Mouse (Mus musculus): Measurements from ENCODE around the gene Ctf1. TPM values are rescaled to one million over a fixed set of nuclear protein-coding genes. Genes with fewer than 3 reads are reported as not detected.
"Not testable (repeated sequence)": the region's sequence is repeated elsewhere in the genome, so short reads cannot be mapped to it uniquely, and the experiment has no call there.

The Ctf1 gene
- polyA plus RNA-seq, 1 experiment from 2014 or later = 5.5 TPM

DNA sequence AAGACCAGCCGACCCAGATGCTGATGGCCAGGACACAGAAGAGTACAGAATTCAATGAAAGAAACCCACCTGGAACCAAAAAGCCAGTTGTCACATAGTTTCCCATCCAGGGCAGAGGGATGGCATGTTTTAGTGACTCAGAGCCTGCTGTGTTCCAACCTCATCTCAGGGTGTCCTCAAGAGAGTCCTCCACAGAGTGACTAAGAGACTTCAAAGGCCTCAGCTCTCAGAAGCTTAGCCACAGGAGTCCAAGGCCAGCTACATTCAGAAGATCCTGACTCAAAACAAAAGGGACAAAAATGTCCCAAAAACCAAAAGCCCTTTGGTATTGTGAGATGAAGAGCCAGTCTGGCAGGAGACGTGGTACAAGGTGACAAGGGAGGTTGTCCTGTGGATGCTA is 33.7 kb upstream of the Ctf1 start:
- Histone ChIP-seq H3K27me3 (no peaks in the 10 kb centered on the region), H3K4me3 (no peak overlapping the region), H3K9me3 (no peaks in the 10 kb centered on the region), H3K9ac (replicated peaks) (no peak overlapping the region), H3K36me3 (no peaks in the 10 kb centered on the region), H3K4me1 (no peaks in the 10 kb centered on the region; the same call in none of the 2 replicates), H3K27ac (replicated peaks) (no peak overlapping the region), H3K4me2 (replicated peaks) (no peak overlapping the region)
- WGBS = 53% methylated on average over 2 of the region's 2 CpGs
- no peak for ATAC-seq (ENCODE audit: low FRiP score, low read depth)

DNA sequence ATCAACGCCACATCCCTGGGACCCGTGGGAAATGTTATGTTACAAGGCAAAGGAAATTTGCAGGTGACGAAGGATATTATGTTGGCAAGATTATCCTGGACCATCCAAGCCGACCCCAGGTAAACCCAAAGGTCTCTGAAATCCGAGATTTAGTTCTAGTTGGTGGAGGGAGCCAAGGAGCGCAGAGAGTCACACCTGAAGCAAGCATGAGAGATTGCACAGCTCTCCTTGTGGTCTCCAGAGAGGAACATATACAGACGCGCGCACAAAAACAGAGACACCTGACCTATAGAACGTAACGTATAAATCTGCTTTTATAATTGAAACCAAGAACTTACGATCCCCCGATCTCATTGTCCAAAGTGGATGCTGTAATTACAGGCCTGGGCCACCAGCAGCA is 32.0 kb upstream of the Ctf1 start:
- no peak for ATAC-seq (ENCODE audit: low FRiP score, low read depth)
- Histone ChIP-seq H3K4me3 (no peak overlapping the region), H3K4me2 (replicated peaks) (no peak overlapping the region), H3K9ac (replicated peaks) (no peak overlapping the region), H3K27me3 (no peaks in the 10 kb centered on the region), H3K36me3 (no peaks in the 10 kb centered on the region), H3K27ac (replicated peaks) (no peak overlapping the region), H3K4me1 (no peaks in the 10 kb centered on the region; the same call in 1 of the 2 replicates), H3K9me3 (no peaks in the 10 kb centered on the region)
- WGBS = 92% methylated on average over 13 of the region's 13 CpGs

DNA sequence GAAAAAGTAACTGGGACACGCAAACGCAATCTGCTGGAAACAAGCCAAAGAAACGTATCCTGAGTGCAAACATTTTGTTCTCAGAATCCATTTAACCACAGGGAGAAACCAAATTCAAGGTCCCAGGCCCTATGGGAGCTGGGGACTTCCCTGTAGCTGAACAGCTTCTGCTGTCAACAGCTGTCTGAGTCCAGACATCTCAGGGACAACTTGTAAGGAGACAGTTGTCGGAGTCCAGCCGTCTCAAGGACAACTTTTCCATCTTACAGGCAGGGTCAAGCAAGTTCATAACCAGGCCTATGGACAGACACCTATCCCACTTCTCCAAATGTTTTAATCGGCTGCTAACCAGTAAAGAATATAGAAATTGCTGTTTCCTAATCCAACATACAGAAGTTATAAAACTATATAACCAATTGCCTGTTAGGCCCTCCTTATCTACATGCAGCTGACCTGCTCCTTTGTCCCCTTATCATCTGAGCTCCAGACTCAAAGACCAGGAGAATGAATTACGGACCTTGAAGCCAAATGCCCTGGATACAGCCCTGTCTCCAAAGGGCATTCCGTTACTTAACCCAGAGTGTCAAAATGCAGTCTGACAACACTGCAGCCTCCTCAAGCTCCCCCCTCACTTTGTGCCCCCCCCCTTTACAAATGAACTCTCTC is 30.5 kb upstream of the Ctf1 start:
- H3K9me3 ChIP-seq = no peaks in the 10 kb centered on the region
- H3K27ac ChIP-seq (replicated peaks) = no peak overlapping the region
- no peak overlapping the region for H3K4me3 ChIP-seq
- H3K27me3 ChIP-seq = no peaks in the 10 kb centered on the region
- no peak overlapping the region for H3K4me2 ChIP-seq (replicated peaks)
- H3K9ac ChIP-seq (replicated peaks) = no peak overlapping the region
- no peaks in the 10 kb centered on the region; the same call in 1 of the 2 replicates for H3K4me1 ChIP-seq
- 87% methylated on average over 8 of the region's 8 CpGs for WGBS
- no peaks in the 10 kb centered on the region for H3K36me3 ChIP-seq
- ATAC-seq (ENCODE audit: low FRiP score, low read depth) = no peak

DNA sequence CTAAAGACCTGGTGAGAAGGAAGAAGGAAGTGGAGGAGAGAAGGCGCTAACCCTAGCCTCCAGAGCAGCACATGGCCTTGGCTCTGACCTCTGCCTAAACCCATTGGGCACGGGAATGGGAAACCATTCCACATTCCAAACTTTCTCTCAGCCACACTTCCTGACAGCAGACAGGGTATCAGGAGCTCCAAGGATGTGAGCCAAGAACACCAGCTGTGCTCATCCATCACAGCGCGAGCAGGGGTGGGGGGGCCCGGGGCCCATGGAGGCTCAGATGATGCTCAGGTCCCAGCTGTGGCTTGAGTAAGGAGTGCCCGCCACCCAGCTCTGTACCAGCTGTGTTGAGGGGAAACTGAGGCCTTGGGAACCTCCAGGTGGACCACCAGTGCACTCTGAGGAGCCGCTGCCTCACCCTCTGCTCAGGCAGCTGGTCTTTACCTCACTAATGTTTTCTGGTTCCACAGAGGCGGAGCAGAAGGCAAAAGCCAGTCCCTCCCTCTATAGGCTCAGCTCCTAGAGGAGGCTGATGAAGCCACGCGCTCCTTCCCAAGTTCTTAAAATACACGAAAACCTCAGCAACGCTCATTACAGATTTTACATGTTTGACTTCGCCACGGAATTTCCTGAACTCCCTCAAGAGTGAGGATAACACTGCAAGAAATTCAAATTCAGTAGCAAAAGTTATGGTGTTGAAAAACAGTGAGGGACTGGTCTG is 27.1 kb upstream of the Ctf1 start:
- ATAC-seq (ENCODE audit: low FRiP score, low read depth) = no peak
- H3K9me3 ChIP-seq = no peaks in the 10 kb centered on the region
- no peak overlapping the region for H3K9ac ChIP-seq (replicated peaks)
- no peaks in the 10 kb centered on the region for H3K4me1 ChIP-seq
- no peaks in the 10 kb centered on the region for H3K27me3 ChIP-seq
- H3K27ac ChIP-seq (replicated peaks) = no peak overlapping the region
- no peak overlapping the region for H3K4me3 ChIP-seq
- H3K36me3 ChIP-seq = no peaks in the 10 kb centered on the region
- no peak overlapping the region for H3K4me2 ChIP-seq (replicated peaks)
- 85% methylated on average over 14 of the region's 14 CpGs for WGBS

DNA sequence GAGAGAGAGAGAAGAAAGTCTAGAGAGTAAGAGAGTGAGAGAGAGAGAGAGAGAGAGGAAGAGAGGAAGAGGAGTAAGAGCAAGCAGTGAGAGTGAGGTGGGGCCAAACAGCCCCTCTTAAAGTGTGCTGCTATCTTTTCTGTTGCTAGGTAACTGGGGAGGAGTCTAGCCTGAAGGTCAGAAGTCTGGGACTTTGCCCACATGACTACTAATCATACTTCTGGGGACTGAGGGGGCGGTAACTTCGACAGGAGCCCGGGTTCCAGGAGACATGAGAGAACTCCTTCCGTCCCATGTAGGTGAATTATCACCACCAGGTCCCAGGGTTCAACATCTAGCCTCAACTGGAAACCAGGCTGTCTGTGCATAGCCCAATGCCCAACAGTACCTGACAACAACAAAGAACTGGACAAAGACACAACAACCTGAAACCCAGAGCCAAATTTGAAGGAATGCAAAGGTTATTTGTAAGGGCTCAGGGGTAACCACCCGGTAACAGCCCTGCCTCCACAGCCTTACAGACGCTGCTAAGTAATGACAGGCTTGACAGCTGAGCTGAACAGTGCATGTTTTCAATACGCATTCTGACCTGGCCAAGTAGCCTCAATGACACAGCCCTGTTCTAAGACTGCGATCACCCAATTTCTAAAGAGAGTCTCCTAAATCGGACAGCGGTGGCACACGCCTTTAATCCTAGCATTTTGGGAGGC is 25.6 kb upstream of the Ctf1 start:
- WGBS = 82% methylated on average over 11 of the region's 11 CpGs
- no peak overlapping the region for H3K4me3 ChIP-seq
- H3K4me2 ChIP-seq (replicated peaks) = no peak overlapping the region
- no peaks in the 10 kb centered on the region for H3K27me3 ChIP-seq
- ATAC-seq (ENCODE audit: low FRiP score, low read depth) = no peak
- no peak overlapping the region for H3K9ac ChIP-seq (replicated peaks)
- no peaks in the 10 kb centered on the region for H3K36me3 ChIP-seq
- H3K9me3 ChIP-seq = no peaks in the 10 kb centered on the region
- peaks cover 10% of the 10 kb centered on the region for H3K4me1 ChIP-seq
- H3K27ac ChIP-seq (replicated peaks) = no peak overlapping the region

DNA sequence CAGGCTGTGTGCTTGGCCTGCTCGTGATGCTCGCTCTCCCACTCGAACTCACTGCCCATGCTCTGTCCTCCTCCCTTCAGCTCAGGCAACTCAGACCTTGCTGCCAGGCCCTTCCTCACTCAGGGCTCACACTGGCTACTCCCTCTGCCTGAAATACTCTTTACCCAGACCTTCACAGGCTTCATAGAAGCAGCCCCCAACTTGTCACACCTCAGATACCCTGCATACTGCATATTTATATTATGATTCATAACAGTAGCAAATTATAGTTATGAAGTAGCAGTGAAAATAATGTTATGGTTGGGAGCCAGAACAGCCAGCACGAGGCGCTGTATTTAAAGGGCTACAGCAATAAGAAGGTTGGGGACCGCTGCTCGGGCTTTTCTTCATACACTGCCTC is 23.6 kb upstream of the Ctf1 start:
- Histone ChIP-seq H3K36me3 (no peaks in the 10 kb centered on the region), H3K9me3 (no peaks in the 10 kb centered on the region), H3K27me3 (no peaks in the 10 kb centered on the region), H3K9ac (replicated peaks) (no peak overlapping the region), H3K4me1 (peaks cover 10% of the 10 kb centered on the region), H3K4me2 (replicated peaks) (no peak overlapping the region), H3K4me3 (no peak overlapping the region), H3K27ac (replicated peaks) (no peak overlapping the region)
- ATAC-seq (ENCODE audit: low FRiP score, low read depth) = no peak
- WGBS = 94% methylated on average over 7 of the region's 7 CpGs

DNA sequence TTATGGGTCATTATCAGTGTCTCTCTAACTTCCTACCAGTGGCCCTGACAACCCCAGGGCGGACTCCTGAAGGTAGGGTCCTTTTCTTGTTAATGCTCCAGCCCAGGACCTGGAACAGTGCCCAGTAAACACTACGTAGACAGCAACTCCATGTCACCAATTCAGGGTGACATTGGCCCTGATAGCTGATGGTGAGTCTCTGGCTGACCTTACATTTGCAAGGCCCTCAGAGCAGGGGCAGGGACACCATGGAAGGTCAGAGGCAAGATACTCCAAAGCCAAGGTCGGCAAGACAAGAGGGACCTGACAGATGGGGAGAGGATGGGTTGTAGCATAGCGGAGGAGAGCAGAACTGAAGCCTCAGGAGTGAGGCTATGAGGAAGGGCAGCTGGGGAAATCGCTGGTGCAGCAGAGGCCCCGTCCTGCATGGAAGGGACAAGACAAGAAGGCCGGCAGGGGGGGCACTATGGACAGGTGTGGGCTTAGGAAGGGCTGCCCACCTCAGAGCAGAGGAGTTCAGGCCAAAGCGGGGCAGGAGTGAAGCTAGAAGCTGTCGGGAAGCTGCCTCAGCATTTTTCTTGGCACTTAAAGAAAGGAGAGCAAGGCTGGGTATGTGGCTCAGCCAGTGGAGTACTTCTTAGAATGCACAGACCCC is 22.8 kb upstream of the Ctf1 start:
- Histone ChIP-seq H3K9me3 (no peaks in the 10 kb centered on the region), H3K9ac (replicated peaks) (no peak overlapping the region), H3K4me2 (replicated peaks) (no peak overlapping the region), H3K27me3 (no peaks in the 10 kb centered on the region), H3K4me1 (peaks cover 10% of the 10 kb centered on the region), H3K27ac (replicated peaks) (no peak overlapping the region), H3K4me3 (no peak overlapping the region), H3K36me3 (no peaks in the 10 kb centered on the region)
- no peak for ATAC-seq (ENCODE audit: low FRiP score, low read depth)
- 73% methylated on average over 9 of the region's 9 CpGs for WGBS

DNA sequence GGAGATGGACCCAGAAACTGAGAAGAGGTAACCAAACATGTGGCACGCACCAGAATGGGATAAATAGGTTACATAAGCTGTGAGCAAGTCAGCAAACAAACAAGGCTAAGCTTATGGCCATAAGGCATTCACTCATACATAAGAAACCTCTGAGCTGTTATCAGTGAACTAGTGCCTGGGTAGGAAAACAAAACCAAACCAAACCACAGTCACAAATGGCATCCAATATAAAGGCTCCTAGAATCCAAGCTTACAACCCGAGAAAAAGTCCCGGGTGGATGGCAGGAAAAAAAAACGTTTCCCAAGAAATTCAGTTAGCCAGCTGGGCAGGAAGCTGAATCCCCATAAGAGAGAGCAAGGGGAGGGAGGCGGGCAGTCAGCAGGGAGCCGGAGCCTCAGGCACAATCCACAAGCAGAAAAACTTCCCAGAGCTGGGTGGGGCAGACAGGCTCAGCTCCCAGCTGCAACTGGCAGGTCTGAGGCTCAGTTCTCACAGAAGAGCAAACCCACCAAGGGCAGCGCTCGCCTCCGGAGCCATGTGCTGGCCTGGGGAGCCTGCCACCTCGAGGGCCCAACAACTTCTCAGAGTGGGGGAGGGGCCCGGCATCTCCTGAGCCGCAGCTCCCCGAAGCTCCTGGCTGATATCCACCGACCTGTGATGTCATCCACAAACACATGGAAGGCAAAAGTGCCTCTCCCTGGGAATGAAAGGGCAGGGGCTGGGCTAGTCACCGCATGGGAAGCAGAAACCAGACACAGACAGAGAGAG is 21.1 kb upstream of the Ctf1 start:
- H3K4me1 ChIP-seq = peaks cover 10% of the 10 kb centered on the region
- H3K9me3 ChIP-seq = no peaks in the 10 kb centered on the region
- peak overlapping the region; percentile 20; the same call in 1 of the 2 replicates for H3K4me3 ChIP-seq
- H3K36me3 ChIP-seq = peaks cover 6% of the 10 kb centered on the region
- H3K27me3 ChIP-seq = no peaks in the 10 kb centered on the region
- no peak for ATAC-seq (ENCODE audit: low FRiP score, low read depth)
- H3K27ac ChIP-seq (replicated peaks) = peak overlapping the region; percentile 68
- H3K9ac ChIP-seq (replicated peaks) = peak overlapping the region; percentile 47
- H3K4me2 ChIP-seq (replicated peaks) = peak overlapping the region; percentile 43
- 4% methylated on average over 15 of the region's 15 CpGs for WGBS

DNA sequence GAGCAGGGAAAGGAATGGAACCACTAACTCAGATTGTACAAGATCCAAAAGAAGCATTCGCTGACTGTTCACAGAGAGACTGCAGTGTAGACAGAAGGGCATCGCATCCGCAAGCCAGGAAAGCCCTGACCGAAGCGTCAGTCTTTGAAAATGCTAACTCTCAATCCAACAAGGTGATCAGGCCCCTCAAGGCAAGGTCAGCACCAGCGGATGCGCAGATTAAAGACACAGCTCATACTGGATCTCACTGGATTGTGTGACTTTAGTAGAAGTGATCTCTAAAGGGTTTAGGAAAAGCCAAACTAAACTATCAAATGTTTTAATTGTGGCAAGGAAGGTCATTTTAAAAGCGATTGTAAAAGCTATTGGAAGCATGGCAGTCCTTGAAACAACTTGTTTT is 19.2 kb upstream of the Ctf1 start:
- no peaks in the 10 kb centered on the region for H3K9me3 ChIP-seq
- no peak overlapping the region for H3K27ac ChIP-seq (replicated peaks)
- H3K27me3 ChIP-seq = no peaks in the 10 kb centered on the region
- H3K36me3 ChIP-seq = peaks cover 6% of the 10 kb centered on the region
- ATAC-seq (ENCODE audit: low FRiP score, low read depth) = no peak
- H3K4me1 ChIP-seq = peaks cover 10% of the 10 kb centered on the region
- no peak overlapping the region for H3K4me2 ChIP-seq (replicated peaks)
- no peak overlapping the region for H3K4me3 ChIP-seq
- WGBS = 93% methylated on average over 8 of the region's 8 CpGs
- H3K9ac ChIP-seq (replicated peaks) = no peak overlapping the region

DNA sequence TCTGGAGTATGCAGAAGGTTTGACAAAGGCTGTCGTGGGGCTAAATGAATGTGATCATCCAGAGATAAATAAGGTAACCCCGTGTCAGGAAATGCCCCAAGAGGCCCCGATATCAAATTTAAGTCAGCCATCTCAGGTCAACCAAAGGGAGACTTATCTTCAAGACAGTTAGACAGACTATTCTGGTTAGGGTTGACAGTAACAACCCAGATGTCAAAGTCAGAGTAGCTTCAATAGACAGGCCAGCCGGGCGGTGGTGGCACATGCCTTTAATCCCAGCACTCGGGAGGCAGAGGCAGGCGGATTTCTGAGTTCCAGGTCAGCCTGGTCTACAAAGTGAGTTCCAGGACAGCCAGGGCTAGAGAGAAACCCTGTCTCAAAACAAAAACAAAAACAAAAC is 18.8 kb upstream of the Ctf1 start:
- not testable (repeated sequence) for H3K4me3 ChIP-seq; H3K9ac ChIP-seq (replicated peaks); H3K27me3 ChIP-seq; H3K36me3 ChIP-seq; ATAC-seq (ENCODE audit: low FRiP score, low read depth); H3K9me3 ChIP-seq; H3K4me1 ChIP-seq; H3K27ac ChIP-seq (replicated peaks); H3K4me2 ChIP-seq (replicated peaks)
- WGBS = 97% methylated on average over 7 of the region's 7 CpGs

DNA sequence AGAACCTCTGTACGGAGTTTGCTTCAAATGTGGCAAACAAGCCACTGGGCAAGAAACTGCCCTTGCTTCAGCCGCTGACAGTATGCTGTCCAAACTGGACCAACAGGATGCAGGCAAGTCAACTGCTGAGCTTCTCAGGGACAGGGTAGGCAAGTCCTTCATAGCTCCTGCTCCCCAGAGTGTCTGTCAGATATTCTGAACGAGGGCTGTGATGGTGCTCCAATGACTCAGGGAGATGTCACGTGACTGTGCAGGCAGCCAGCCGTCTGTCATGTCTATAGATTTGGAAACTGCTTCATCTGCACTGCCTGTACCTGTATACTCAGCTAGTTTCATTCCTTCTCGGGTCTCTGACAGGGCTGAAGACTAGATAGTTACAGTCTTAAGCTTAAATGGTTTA is 13.6 kb upstream of the Ctf1 start:
- no peaks in the 10 kb centered on the region for H3K4me1 ChIP-seq
- H3K9me3 ChIP-seq = no peaks in the 10 kb centered on the region
- ATAC-seq (ENCODE audit: low FRiP score, low read depth) = no peak
- H3K9ac ChIP-seq (replicated peaks) = no peak overlapping the region
- no peaks in the 10 kb centered on the region for H3K27me3 ChIP-seq
- H3K4me2 ChIP-seq (replicated peaks) = no peak overlapping the region
- no peak overlapping the region for H3K4me3 ChIP-seq
- H3K27ac ChIP-seq (replicated peaks) = no peak overlapping the region
- H3K36me3 ChIP-seq = peaks cover 34% of the 10 kb centered on the region
- 83% methylated on average over 6 of the region's 6 CpGs for WGBS

All from midbrain, embryonic 12.5 days (tissue).